ENCODE assay signal across 10 mouse cellular contexts in genomic region chr19:4216041-4216685, GRCm38 (mm10). TPM values are rescaled to one million over a fixed set of nuclear protein-coding genes. Genes with fewer than 3 reads are reported as not detected.
A peak's percentile ranks its signal among the peaks of the same experiment; 100 is the strongest.
DNase-seq lines count a peak whose midpoint lies in the region; ATAC-seq and TF ChIP-seq lines count a peak whose summit lies in the region.
"Had no signal": no experiment of that assay in that cellular context is flagged by ENCODE, and none has a peak within 500 bp of the region (broad histone marks: within the 10 kb centered on the region; RNA-seq: fewer than 3 reads in every experiment).

No protein-coding gene starts in this region.

- no peak overlapping the region for H3K4me3 ChIP-seq in left cerebral cortex, adult 2 months
- H3K4me3 ChIP-seq in hindbrain, embryonic 12.5 days: no peak overlapping the region
- H3K4me3 ChIP-seq in liver, postnatal 0 days (ENCODE audit: low read depth, low read length): peak overlapping the region; percentile 67; the same call in 1 of the 2 replicates

- ATAC-seq in hindbrain, embryonic 12.5 days (ENCODE audit: low FRiP score): no peak
- ATAC-seq in liver, postnatal 0 days: no peak

- no peaks in the 10 kb centered on the region for H3K36me3 ChIP-seq in hindbrain, embryonic 12.5 days
- H3K36me3 ChIP-seq in liver, postnatal 0 days (replicated peaks; ENCODE audit: insufficient read depth, low read length): no peaks in the 10 kb centered on the region

- peaks cover 84% of the 10 kb centered on the region for H3K27me3 ChIP-seq in hindbrain, embryonic 12.5 days
- peaks cover 60% of the 10 kb centered on the region for H3K27me3 ChIP-seq in liver, postnatal 0 days (ENCODE audit: insufficient read depth, low read length)

- WGBS in hindbrain, embryonic 12.5 days: 24% methylated on average over 14 of the region's 14 CpGs
- 21% methylated on average over 14 of the region's 14 CpGs for WGBS in liver, postnatal 0 days (ENCODE audit: insufficient replicate concordance)

- no peak for DNase-seq in left cerebral cortex, adult 2 months (ENCODE audit: extremely low spot score in 1 of 2, low spot score in 2 of 2)
- no peak for DNase-seq in left cerebral cortex, adult 18-20 months (ENCODE audit: low spot score in 2 of 2)
- DNase-seq in cerebellum, postnatal 36 days: peak; percentile 53 to 58
- no peak for DNase-seq in liver, postnatal 0 days
- peak; percentile 69 for DNase-seq in retina, embryonic 14.5 days (ENCODE audit: low spot score)
- no peak for DNase-seq in urinary bladder, postnatal 4 days (ENCODE audit: low spot score in 2 of 2)
- DNase-seq in layer of hippocampus, adult 18-20 months (ENCODE audit: low spot score in 2 of 2): no peak

- peaks cover 57% of the 10 kb centered on the region for H3K4me1 ChIP-seq in hindbrain, embryonic 12.5 days
- peaks cover 59% of the 10 kb centered on the region for H3K4me1 ChIP-seq in liver, postnatal 0 days (ENCODE audit: insufficient read depth)

- H3K4me2 ChIP-seq in hindbrain, embryonic 12.5 days (replicated peaks): peak overlapping the region; percentile 34
- H3K4me2 ChIP-seq in liver, postnatal 0 days (ENCODE audit: low read depth, low read length): peak overlapping the region; percentile 90

- H3K9ac ChIP-seq in hindbrain, embryonic 12.5 days: no peak overlapping the region
- H3K9ac ChIP-seq in liver, postnatal 0 days (replicated peaks): 0 out of 2 replicates have a peak overlapping the region, but pooled peaks have one; percentile 11

- TF ChIP-seq EP300 in liver, postnatal 0 days (IDR thresholded peaks at IDR 0.05; ENCODE audit: low read depth): no peak

- no peak overlapping the region for H3K27ac ChIP-seq in left cerebral cortex, adult 2 months
- H3K27ac ChIP-seq in hindbrain, embryonic 12.5 days: no peak overlapping the region
- no peak overlapping the region for H3K27ac ChIP-seq in liver, postnatal 0 days (ENCODE audit: low read depth)

- peak; percentile 59 for TF ChIP-seq CTCF in left cerebral cortex, adult 2 months (IDR thresholded peaks at IDR 0.05)
- TF ChIP-seq CTCF in liver, postnatal 0 days (IDR thresholded peaks at IDR 0.05; ENCODE audit: low read depth): peak; percentile 48; the same call in 1 of the 2 replicates

- no peaks in the 10 kb centered on the region for H3K9me3 ChIP-seq in hindbrain, embryonic 12.5 days (replicated peaks)
- H3K9me3 ChIP-seq in liver, postnatal 0 days (ENCODE audit: low read length): no peaks in the 10 kb centered on the region

- intact Hi-C loops in left cerebral cortex, adult 2 months (cut with DNase I): no loop called here

RNA-seq across cellular contexts. Expression of gene AC109138.7, which starts 2.0 kb away (rescaled TPM):
- not detected for total RNA-seq in left cerebral cortex, adult 2 months (2021)
- total RNA-seq in left cerebral cortex, adult 18-20 months (2021): not detected
- polyA plus RNA-seq in hindbrain, embryonic 12.5 days (2016; fragmentation: Nextera tagmentation; extraction: Ambion mirVana): not detected in 2 replicates
- not detected in 2 replicates for polyA plus RNA-seq in liver, postnatal 0 days (2015; fragmentation: Nextera tagmentation; extraction: Ambion mirVana)
- total RNA-seq in layer of hippocampus, adult 18-20 months (2021): not detected
- total RNA-seq: adrenal gland, adult 18-20 months; neutrophil, adult 5-6 weeks had no signal

RNA-seq across cellular contexts. Expression of gene Clcf1, which starts 2.1 kb away (rescaled TPM):
- total RNA-seq in left cerebral cortex, adult 2 months (2021): 1 to 10 TPM; 1.3 to 2.1 TPM
- 1 to 10 TPM; 1.5 to 1.9 TPM for total RNA-seq in left cerebral cortex, adult 18-20 months (2021)
- 2.1 and 2.8 TPM in 2 replicates for polyA plus RNA-seq in hindbrain, embryonic 12.5 days (2016; fragmentation: Nextera tagmentation; extraction: Ambion mirVana)
- polyA plus RNA-seq in liver, postnatal 0 days (2015; fragmentation: Nextera tagmentation; extraction: Ambion mirVana): 0.91 and 1.1 TPM in 2 replicates
- under 1 TPM; 0.38 to 0.57 TPM for total RNA-seq in layer of hippocampus, adult 18-20 months (2021)

RNA-seq across cellular contexts. Expression of gene Rad9a, which starts 14.7 kb away (rescaled TPM):
- 10 to 100 TPM in 1 of 2 experiments, 1 to 10 TPM in 1; 8.7 to 10.1 TPM for total RNA-seq in left cerebral cortex, adult 2 months (2021)
- 10 to 100 TPM in 1 of 2 experiments, 1 to 10 TPM in 1; 7.2 to 10.1 TPM for total RNA-seq in left cerebral cortex, adult 18-20 months (2021)
- polyA plus RNA-seq in hindbrain, embryonic 12.5 days (2016; fragmentation: Nextera tagmentation; extraction: Ambion mirVana): 30.5 and 31.2 TPM in 2 replicates
- 8.0 and 9.0 TPM in 2 replicates for polyA plus RNA-seq in liver, postnatal 0 days (2015; fragmentation: Nextera tagmentation; extraction: Ambion mirVana)
- 1 to 10 TPM; 7.9 to 9.6 TPM for total RNA-seq in layer of hippocampus, adult 18-20 months (2021)

RNA-seq across cellular contexts. Expression of gene Pold4, which starts 15.5 kb away (rescaled TPM):
- total RNA-seq in left cerebral cortex, adult 2 months (2021): 10 to 100 TPM; 15.4 to 17.6 TPM
- 10 to 100 TPM; 13.4 to 18.2 TPM for total RNA-seq in left cerebral cortex, adult 18-20 months (2021)
- 16.2 and 17.2 TPM in 2 replicates for polyA plus RNA-seq in hindbrain, embryonic 12.5 days (2016; fragmentation: Nextera tagmentation; extraction: Ambion mirVana)
- 28.5 and 31.1 TPM in 2 replicates for polyA plus RNA-seq in liver, postnatal 0 days (2015; fragmentation: Nextera tagmentation; extraction: Ambion mirVana)
- 10 to 100 TPM; 14.4 to 16.5 TPM for total RNA-seq in layer of hippocampus, adult 18-20 months (2021)

RNA-seq across cellular contexts. Expression of gene Ppp1ca, which starts 24.3 kb away (rescaled TPM):
- total RNA-seq in left cerebral cortex, adult 2 months (2021): 100 to 1,000 TPM; 293 to 306 TPM
- total RNA-seq in left cerebral cortex, adult 18-20 months (2021): 100 to 1,000 TPM; 303 to 333 TPM
- 662 and 684 TPM in 2 replicates for polyA plus RNA-seq in hindbrain, embryonic 12.5 days (2016; fragmentation: Nextera tagmentation; extraction: Ambion mirVana)
- polyA plus RNA-seq in liver, postnatal 0 days (2015; fragmentation: Nextera tagmentation; extraction: Ambion mirVana): 269 and 284 TPM in 2 replicates
- 100 to 1,000 TPM; 268 TPM for total RNA-seq in layer of hippocampus, adult 18-20 months (2021)

Comparison
In these comparisons a context has a peak if more than half of its experiments do, and no peak if none do; other contexts are left out.
1. DNase-seq: peak in cerebellum, postnatal 36 days (2 of 2) and retina, embryonic 14.5 days (single experiment); none in left cerebral cortex, adult 2 months (0 of 2), left cerebral cortex, adult 18-20 months (0 of 2), liver, postnatal 0 days (single experiment), urinary bladder, postnatal 4 days (0 of 2) and layer of hippocampus, adult 18-20 months (0 of 2).